Mouse (Mus musculus): ENCODE results near the gene Ltbp1. TPM values are rescaled to one million over a fixed set of nuclear protein-coding genes. Genes with fewer than 3 reads are reported as not detected.

Gene Ltbp1
- polyA plus RNA-seq, 1 experiment from 2014 or later = 4.8 TPM

DNA sequence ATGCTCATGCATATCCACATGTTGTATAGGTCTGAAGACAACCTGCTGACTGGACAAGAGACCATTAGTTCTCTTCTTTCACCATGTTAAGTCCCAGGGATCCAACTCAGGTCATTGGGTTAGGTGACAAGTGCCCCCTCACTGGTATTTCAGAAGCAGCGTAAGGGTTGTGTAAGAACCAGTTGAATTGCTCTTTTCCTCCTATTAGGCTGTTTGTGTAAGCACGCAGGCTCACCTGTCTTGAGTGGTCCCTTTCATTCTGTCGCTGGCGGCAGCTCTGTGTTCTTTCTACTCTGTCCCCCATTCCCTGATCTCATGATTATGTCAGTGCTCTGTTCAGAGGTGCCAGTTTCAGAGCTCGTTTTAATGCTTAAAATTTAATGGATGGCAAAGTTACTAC is 317.9 kb downstream of the Ltbp1 start:
- H3K9me3 ChIP-seq = no peaks in the 10 kb centered on the region
- WGBS = 91% methylated on average over 5 of the region's 5 CpGs
- no peak overlapping the region for H3K27ac ChIP-seq

GRCm38 (mm10) chr17:75323766-75324165 is 318.4 kb downstream of the Ltbp1 start:
- no peaks in the 10 kb centered on the region for H3K9me3 ChIP-seq
- no peaks in the 10 kb centered on the region for H3K4me1 ChIP-seq (replicated peaks)
- WGBS = 93% methylated on average over 10 of the region's 10 CpGs
- H3K36me3 ChIP-seq = no peaks in the 10 kb centered on the region
- H3K4me3 ChIP-seq = no peak overlapping the region
- H3K27ac ChIP-seq = no peak overlapping the region
- DNase-seq (ENCODE audit: low spot score) = no peak
- no peaks in the 10 kb centered on the region for H3K27me3 ChIP-seq (ENCODE audit: insufficient read depth, poor library complexity, severe bottlenecking)

More for the DNA sequence above, 317.9 kb downstream of the Ltbp1 start:
- Histone ChIP-seq H3K27me3 (ENCODE audit: insufficient read depth, poor library complexity, severe bottlenecking) (no peaks in the 10 kb centered on the region), H3K4me1 (replicated peaks) (no peaks in the 10 kb centered on the region), H3K4me3 (no peak overlapping the region), H3K36me3 (no peaks in the 10 kb centered on the region)
- no peak for DNase-seq (ENCODE audit: low spot score)

GRCm38 (mm10) chr17:75328102-75328639 is 322.8 kb downstream of the Ltbp1 start:
- Histone ChIP-seq H3K36me3 (no peaks in the 10 kb centered on the region), H3K27ac (no peak overlapping the region), H3K9me3 (no peaks in the 10 kb centered on the region), H3K4me3 (no peak overlapping the region), H3K4me1 (replicated peaks) (no peaks in the 10 kb centered on the region), H3K27me3 (ENCODE audit: insufficient read depth, poor library complexity, severe bottlenecking) (no peaks in the 10 kb centered on the region)
- WGBS = 88% methylated on average over 10 of the region's 10 CpGs
- no peak for DNase-seq (ENCODE audit: low spot score)

GRCm38 (mm10) chr17:75330366-75330765 is 325.0 kb downstream of the Ltbp1 start:
- WGBS = 85% methylated on average over 6 of the region's 6 CpGs
- no peak overlapping the region for H3K4me3 ChIP-seq
- H3K4me1 ChIP-seq (replicated peaks) = no peaks in the 10 kb centered on the region
- no peaks in the 10 kb centered on the region for H3K27me3 ChIP-seq (ENCODE audit: insufficient read depth, poor library complexity, severe bottlenecking)
- no peaks in the 10 kb centered on the region for H3K9me3 ChIP-seq
- DNase-seq (ENCODE audit: low spot score) = no peak
- H3K27ac ChIP-seq = no peak overlapping the region
- no peaks in the 10 kb centered on the region for H3K36me3 ChIP-seq

DNA sequence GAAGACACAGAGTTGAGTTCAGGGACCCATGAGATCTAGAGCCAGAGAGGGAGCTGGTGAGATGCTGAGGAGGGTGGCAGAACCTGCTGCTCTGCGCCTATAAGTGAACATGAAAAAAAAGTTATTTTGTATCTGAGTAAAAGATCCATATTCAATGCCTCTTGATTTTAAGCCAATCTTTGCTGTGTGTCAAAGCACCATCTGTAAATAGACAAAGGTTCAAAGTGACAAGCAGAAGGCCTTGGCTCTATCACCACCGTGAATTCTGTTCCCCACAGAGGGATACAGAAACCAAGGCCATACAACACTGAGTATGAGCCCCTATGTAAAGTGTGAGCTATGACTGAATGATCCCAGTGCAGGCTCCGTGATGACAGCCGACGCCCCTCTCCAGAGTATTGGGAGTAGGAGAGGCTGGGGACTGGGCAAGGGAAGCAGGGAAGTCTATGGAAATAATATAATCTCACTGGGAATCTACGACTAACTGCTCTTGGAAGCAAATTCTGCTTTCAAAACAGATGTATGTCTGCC is 326.1 kb downstream of the Ltbp1 start:
- no peak for DNase-seq (ENCODE audit: low spot score)
- no peak overlapping the region for H3K27ac ChIP-seq
- no peaks in the 10 kb centered on the region for H3K27me3 ChIP-seq (ENCODE audit: insufficient read depth, poor library complexity, severe bottlenecking)
- no peak overlapping the region for H3K4me3 ChIP-seq
- 93% methylated on average over 6 of the region's 6 CpGs for WGBS
- H3K36me3 ChIP-seq = no peaks in the 10 kb centered on the region
- no peaks in the 10 kb centered on the region for H3K9me3 ChIP-seq
- H3K4me1 ChIP-seq (replicated peaks) = no peaks in the 10 kb centered on the region

GRCm38 (mm10) chr17:75332289-75332688 is 326.9 kb downstream of the Ltbp1 start:
- no peaks in the 10 kb centered on the region for H3K4me1 ChIP-seq (replicated peaks)
- no peak overlapping the region for H3K27ac ChIP-seq
- no peak overlapping the region for H3K4me3 ChIP-seq
- no peaks in the 10 kb centered on the region for H3K27me3 ChIP-seq (ENCODE audit: insufficient read depth, poor library complexity, severe bottlenecking)
- DNase-seq (ENCODE audit: low spot score) = no peak
- WGBS = 99% methylated on average over 6 of the region's 6 CpGs
- no peaks in the 10 kb centered on the region for H3K9me3 ChIP-seq
- no peaks in the 10 kb centered on the region for H3K36me3 ChIP-seq

DNA sequence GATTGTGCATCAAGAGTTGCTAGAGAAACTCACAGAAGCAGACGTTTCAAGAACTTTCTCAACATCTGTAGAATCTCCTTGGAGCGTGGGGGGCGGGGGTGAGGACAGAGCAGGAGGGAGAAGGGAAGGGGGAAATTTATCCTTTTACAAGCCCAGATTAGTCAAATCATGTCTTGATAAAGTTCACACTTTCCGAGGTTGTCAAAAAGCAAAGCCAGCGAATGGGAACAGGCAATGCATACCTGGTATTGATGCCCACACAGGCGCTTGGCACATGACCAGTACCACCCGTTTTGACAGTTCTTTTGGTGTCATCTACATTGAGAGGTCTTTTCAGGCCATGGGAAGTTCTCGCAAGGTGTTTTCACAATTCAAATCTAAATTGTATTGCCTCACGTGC is 327.6 kb downstream of the Ltbp1 start:
- Histone ChIP-seq H3K4me3 (no peak overlapping the region), H3K27me3 (ENCODE audit: insufficient read depth, poor library complexity, severe bottlenecking) (no peaks in the 10 kb centered on the region), H3K9me3 (no peaks in the 10 kb centered on the region), H3K36me3 (no peaks in the 10 kb centered on the region), H3K4me1 (replicated peaks) (no peaks in the 10 kb centered on the region), H3K27ac (no peak overlapping the region)
- 90% methylated on average over 9 of the region's 9 CpGs for WGBS
- no peak for DNase-seq (ENCODE audit: low spot score)

- H3K9me3 ChIP-seq = no peaks in the 10 kb centered on the region
- WGBS = 92% methylated on average over 13 of the region's 13 CpGs
- no peak for DNase-seq (ENCODE audit: low spot score)
- H3K4me3 ChIP-seq = no peak overlapping the region
- H3K4me1 ChIP-seq (replicated peaks) = no peaks in the 10 kb centered on the region
- H3K27ac ChIP-seq = no peak overlapping the region
- no peaks in the 10 kb centered on the region for H3K36me3 ChIP-seq
- no peaks in the 10 kb centered on the region for H3K27me3 ChIP-seq (ENCODE audit: insufficient read depth, poor library complexity, severe bottlenecking)
Measured at GRCm38 (mm10) chr17:75333759-75334158, 328.4 kb downstream of the Ltbp1 start.

DNA sequence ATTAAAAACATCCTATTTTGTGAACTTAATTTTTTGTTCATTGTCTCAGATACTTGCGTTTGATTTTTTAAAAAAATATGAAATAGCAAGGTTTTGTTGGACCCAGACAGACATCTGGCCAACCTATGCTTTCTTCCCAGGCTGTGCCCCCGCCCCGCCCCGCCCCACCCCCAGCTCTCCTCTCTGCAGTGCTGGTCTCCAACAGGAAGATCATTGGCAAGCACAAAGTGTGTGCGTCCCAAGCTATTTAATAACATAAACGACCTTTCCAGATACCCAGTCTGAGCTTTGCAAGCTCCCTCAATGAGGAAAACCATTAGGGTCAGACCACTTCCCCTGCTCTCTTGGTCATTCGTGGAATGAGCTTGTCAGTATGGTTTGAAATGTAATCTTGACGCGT is 330.3 kb downstream of the Ltbp1 start:
- no peaks in the 10 kb centered on the region for H3K9me3 ChIP-seq
- H3K4me1 ChIP-seq (replicated peaks) = no peaks in the 10 kb centered on the region
- 89% methylated on average over 9 of the region's 9 CpGs for WGBS
- H3K27ac ChIP-seq = no peak overlapping the region
- DNase-seq (ENCODE audit: low spot score) = no peak
- H3K36me3 ChIP-seq = no peaks in the 10 kb centered on the region
- no peak overlapping the region for H3K4me3 ChIP-seq
- no peaks in the 10 kb centered on the region for H3K27me3 ChIP-seq (ENCODE audit: insufficient read depth, poor library complexity, severe bottlenecking)

GRCm38 (mm10) chr17:75341227-75341626 is 335.9 kb downstream of the Ltbp1 start:
- 91% methylated on average over 4 of the region's 4 CpGs for WGBS
- no peak for DNase-seq (ENCODE audit: low spot score)
- Histone ChIP-seq H3K27ac (no peak overlapping the region), H3K9me3 (no peaks in the 10 kb centered on the region), H3K4me1 (replicated peaks) (no peaks in the 10 kb centered on the region), H3K27me3 (ENCODE audit: insufficient read depth, poor library complexity, severe bottlenecking) (no peaks in the 10 kb centered on the region), H3K4me3 (no peak overlapping the region), H3K36me3 (no peaks in the 10 kb centered on the region)

- DNase-seq (ENCODE audit: low spot score) = no peak
- no peaks in the 10 kb centered on the region for H3K27me3 ChIP-seq (ENCODE audit: insufficient read depth, poor library complexity, severe bottlenecking)
- peaks cover 5% of the 10 kb centered on the region; the same call in 1 of the 2 replicates for H3K9me3 ChIP-seq
- no peaks in the 10 kb centered on the region for H3K4me1 ChIP-seq (replicated peaks)
- 91% methylated on average over 3 of the region's 3 CpGs for WGBS
- H3K4me3 ChIP-seq = no peak overlapping the region
- no peak overlapping the region for H3K27ac ChIP-seq
- no peaks in the 10 kb centered on the region for H3K36me3 ChIP-seq
Measured at GRCm38 (mm10) chr17:75345116-75345515, 339.7 kb downstream of the Ltbp1 start.

DNA sequence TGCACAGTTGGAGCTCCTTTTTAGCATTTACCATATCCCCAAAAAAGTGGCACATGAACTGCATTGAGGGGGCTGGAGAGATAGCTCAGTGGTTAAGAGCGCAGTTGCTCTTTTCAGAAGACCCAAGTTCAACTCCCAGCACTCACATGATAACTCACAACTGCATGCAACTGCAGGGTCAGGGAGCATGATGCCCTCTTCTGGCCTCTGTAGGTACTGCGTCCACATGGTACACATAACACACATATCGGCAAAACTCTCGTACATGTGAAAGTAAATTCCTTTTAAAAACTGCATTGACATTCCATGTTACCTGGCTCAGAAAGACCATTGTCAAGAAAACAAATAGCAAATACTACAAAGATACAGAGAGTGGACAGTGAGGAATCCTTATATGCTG is 342.0 kb downstream of the Ltbp1 start:
- Histone ChIP-seq H3K4me3 (no peak overlapping the region), H3K9me3 (peaks cover 5% of the 10 kb centered on the region; the same call in 1 of the 2 replicates), H3K27ac (no peak overlapping the region), H3K4me1 (replicated peaks) (no peaks in the 10 kb centered on the region), H3K27me3 (ENCODE audit: insufficient read depth, poor library complexity, severe bottlenecking) (no peaks in the 10 kb centered on the region), H3K36me3 (peaks cover 1% of the 10 kb centered on the region; the same call in 1 of the 2 replicates)
- WGBS = 96% methylated on average over 4 of the region's 4 CpGs
- no peak for DNase-seq (ENCODE audit: low spot score)

DNA sequence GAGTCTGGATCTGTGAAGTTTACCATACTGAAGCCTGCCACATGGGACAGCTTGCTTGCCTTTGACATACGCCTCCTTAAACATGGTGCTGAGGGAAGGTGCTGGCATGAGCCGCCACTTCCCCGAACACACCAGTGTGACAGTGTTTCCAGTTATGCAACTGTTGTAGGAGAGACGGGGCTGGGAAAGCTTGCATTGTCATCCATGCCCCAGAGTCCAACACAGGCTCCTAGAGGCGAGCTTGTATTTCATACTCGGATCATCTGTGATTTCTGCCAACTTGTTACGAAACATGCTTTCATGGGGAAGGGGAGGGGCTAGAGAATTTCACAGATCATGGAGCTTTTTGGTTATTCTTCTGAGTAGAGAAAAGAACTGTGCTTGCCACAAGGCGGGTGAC is 343.7 kb downstream of the Ltbp1 start:
- no peak for DNase-seq (ENCODE audit: low spot score)
- WGBS = 92% methylated on average over 8 of the region's 8 CpGs
- Histone ChIP-seq H3K27me3 (ENCODE audit: insufficient read depth, poor library complexity, severe bottlenecking) (no peaks in the 10 kb centered on the region), H3K27ac (no peak overlapping the region), H3K4me1 (replicated peaks) (no peaks in the 10 kb centered on the region), H3K4me3 (no peak overlapping the region), H3K36me3 (peaks cover 3% of the 10 kb centered on the region; the same call in 1 of the 2 replicates), H3K9me3 (peaks cover 5% of the 10 kb centered on the region; the same call in 1 of the 2 replicates)

- no peak for DNase-seq (ENCODE audit: low spot score)
- H3K36me3 ChIP-seq = peaks cover 3% of the 10 kb centered on the region; the same call in 1 of the 2 replicates
- WGBS = 90% methylated on average over 3 of the region's 3 CpGs
- H3K27me3 ChIP-seq (ENCODE audit: insufficient read depth, poor library complexity, severe bottlenecking) = no peaks in the 10 kb centered on the region
- no peak overlapping the region for H3K27ac ChIP-seq
- H3K4me1 ChIP-seq (replicated peaks) = no peaks in the 10 kb centered on the region
- peaks cover 5% of the 10 kb centered on the region; the same call in 1 of the 2 replicates for H3K9me3 ChIP-seq
- H3K4me3 ChIP-seq = no peak overlapping the region
Measured at GRCm38 (mm10) chr17:75349602-75350001, 344.2 kb downstream of the Ltbp1 start.
